Mouse (Mus musculus) kidney, embryonic 14.5 days (tissue): ENCODE measurements around the gene Slc43a1. TPM values are rescaled to one million over a fixed set of nuclear protein-coding genes. Genes with fewer than 3 reads are reported as not detected.

Source experiments
- ATAC-seq: fragments of 200-750 bp; cut with Nextera tagmentation; 2 replicates; pipeline ENCODE4 v1.8.0; 2017; ENCODE audit warnings: moderate number of reproducible peaks, mild to moderate bottlenecking, moderate TSS enrichment, moderate library complexity; ENCODE audit not compliant: low FRiP score, low TSS enrichment
- H3K27ac ChIP-seq: fragments of 300-500 bp; sonication (generic); 2 replicates; pipeline ENCODE4 v1.5.1; 2014; ENCODE audit warnings: low read depth, mild to moderate bottlenecking, low read length, moderate library complexity, mixed read lengths
- H3K27me3 ChIP-seq: fragments of 300-500 bp; sonication (generic); 2 replicates; pipeline ENCODE4 v1.6.1; 2014; ENCODE audit warnings: mild to moderate bottlenecking, low read length; ENCODE audit not compliant: control insufficient read depth, insufficient read depth
- H3K36me3 ChIP-seq: fragments of 300-500 bp; sonication (generic); 2 replicates; pipeline ENCODE4 v1.6.1; 2014; ENCODE audit warnings: low read length, mixed read lengths; ENCODE audit not compliant: control insufficient read depth, insufficient read depth
- H3K4me1 ChIP-seq: fragments of 300-500 bp; sonication (generic); 2 replicates; pipeline ENCODE4 v1.6.1; 2014; ENCODE audit warnings: low read length, mixed read lengths; ENCODE audit not compliant: control insufficient read depth, insufficient read depth
- H3K4me2 ChIP-seq: fragments of 300-500 bp; sonication (generic); replicated peaks from 2 replicates; pipeline ENCODE4 v1.6.1; 2014; ENCODE audit warnings: low read depth, mild to moderate bottlenecking, low read length
- H3K4me3 ChIP-seq: fragments of 300-500 bp; sonication (generic); 2 replicates; pipeline ENCODE4 v1.5.1; 2014; ENCODE audit warnings: mild to moderate bottlenecking, low read length
- H3K9ac ChIP-seq: fragments of 300-500 bp; sonication (generic); 2 replicates; pipeline ENCODE4 v1.6.1; 2014; ENCODE audit warnings: low read depth, mild to moderate bottlenecking, low read length, moderate library complexity
- H3K9me3 ChIP-seq: fragments of 300-500 bp; sonication (generic); 2 replicates; pipeline ENCODE4 v1.6.1; 2016; ENCODE audit warnings: low read length; ENCODE audit not compliant: control insufficient read depth
- WGBS: fragments of 180-500 bp; shearing (Covaris S2); extraction: QIAGEN DNeasy Blood & Tissue Kit; methylation state at CpG from one replicate; pipeline ENCODE4 v1.1.7; 2014; 5-methylcytosine and 5-hydroxymethylcytosine counted together
- polyA plus RNA-seq: library from polyadenylated mRNA; unstranded; fragments of >200 nt; fragmentation: Nextera tagmentation; extraction: Ambion mirVana; gene quantifications from 2 replicates; pipeline ENCODE4 v1.2.1, GENCODE M21; 2014

Gene Slc43a1
- polyA plus RNA-seq, 1 experiment from 2014 or later: 19.4 TPM

DNA sequence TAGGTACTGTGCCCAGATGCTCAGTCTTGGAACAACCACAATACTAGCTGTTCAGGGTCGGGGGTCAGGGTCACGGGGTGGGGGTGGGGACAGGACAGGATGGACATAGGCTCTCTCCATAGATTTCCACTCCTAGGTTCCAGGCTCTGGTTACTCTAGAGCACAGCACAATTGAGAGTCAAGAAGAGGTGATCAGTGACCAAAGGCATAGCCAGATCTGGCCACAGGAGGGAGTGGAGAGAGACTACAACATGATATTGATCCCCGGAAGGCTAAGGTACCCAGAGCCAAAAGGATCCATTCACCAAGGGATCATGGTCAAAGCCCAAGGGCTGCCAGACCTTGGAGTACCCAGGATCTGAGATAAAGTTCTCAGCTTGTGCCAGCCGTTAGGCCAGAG, 46.0 kb downstream of the Slc43a1 start:
- no peak for ATAC-seq
- Histone ChIP-seq H3K9ac (no peak overlapping the region), H3K36me3 (no peaks in the 10 kb centered on the region), H3K4me2 (no peak overlapping the region), H3K4me3 (no peak overlapping the region), H3K9me3 (no peaks in the 10 kb centered on the region), H3K4me1 (peaks cover 26% of the 10 kb centered on the region), H3K27me3 (peaks cover 67% of the 10 kb centered on the region), H3K27ac (no peak overlapping the region)
- 38% methylated on average over 4 of the region's 4 CpGs for WGBS

DNA sequence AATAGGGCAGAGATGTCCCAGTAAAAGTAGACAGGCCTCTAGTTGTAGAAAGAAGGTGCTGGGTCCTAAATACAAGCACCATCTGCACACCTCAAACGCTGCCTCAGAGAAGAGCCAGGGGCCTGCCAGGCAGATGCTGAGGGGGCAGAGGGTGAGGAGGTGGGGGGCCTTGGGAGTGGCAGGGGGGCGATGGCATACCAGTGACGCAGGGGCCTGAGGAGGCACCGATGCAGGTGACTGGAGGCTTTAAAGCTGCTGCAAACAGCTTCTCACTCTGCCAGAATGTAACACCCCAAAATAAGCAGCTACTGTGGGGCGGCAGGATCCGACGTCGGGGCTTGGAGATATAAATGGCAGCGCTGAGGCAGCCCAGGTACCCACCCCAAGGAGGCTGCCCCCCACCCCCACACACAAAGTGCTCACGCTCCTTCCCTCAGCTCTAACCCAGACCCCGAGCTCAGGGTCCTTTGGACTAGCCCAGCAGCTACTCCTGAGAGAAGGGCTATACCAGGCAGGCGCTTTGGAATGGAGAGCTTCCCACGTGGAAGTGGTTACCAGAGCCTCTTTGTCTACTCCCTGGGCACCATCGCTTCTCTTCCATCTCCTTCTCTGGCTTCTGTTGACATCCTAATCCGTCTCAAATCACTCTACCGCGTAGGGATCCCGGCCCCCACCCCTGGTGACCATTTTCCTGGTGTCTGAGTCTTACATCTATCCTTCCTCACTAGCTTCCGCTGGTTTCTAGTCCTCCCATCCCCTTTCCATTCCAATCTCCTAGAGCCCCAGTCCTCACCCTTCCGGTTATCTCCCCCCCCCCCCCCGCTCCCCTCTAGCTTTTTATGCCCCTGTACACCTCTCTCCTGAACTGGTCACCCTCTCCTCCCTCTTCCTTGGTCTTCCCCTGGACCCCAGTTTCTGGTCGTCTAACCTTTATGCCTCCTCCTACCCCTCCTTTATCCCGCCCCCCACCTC, 46.7 kb downstream of the Slc43a1 start:
- ATAC-seq: no peak
- H3K36me3 ChIP-seq: no peaks in the 10 kb centered on the region
- peaks cover 26% of the 10 kb centered on the region for H3K4me1 ChIP-seq
- peak overlapping the region; percentile 51; the same call in 1 of the 2 replicates for H3K4me3 ChIP-seq
- 10% methylated on average over 21 of the region's 23 CpGs for WGBS
- no peaks in the 10 kb centered on the region for H3K9me3 ChIP-seq
- H3K4me2 ChIP-seq: peak overlapping the region; percentile 79
- H3K27ac ChIP-seq: no peak overlapping the region
- no peak overlapping the region for H3K9ac ChIP-seq
- H3K27me3 ChIP-seq: peaks cover 65% of the 10 kb centered on the region

- H3K27ac ChIP-seq: no peak within 1 kb of the TSS
These were observed 47.6 kb downstream of the Slc43a1 start, which contains the start of gene Rtn4rl2 for GRCm38 (mm10) chr2:84886234-84886731. Gene Rtn4rl2 (minus strand): TSS chr2:84886710.

GRCm38 (mm10) chr2:84886821-84887281, 48.2 kb downstream of the Slc43a1 start:
- WGBS: under 1% methylated on average over 35 of the region's 39 CpGs
- ATAC-seq: peak; percentile 41
- peak overlapping the region; percentile 50 for H3K9ac ChIP-seq

More at GRCm38 (mm10) chr2:84886234-84886731, 47.6 kb downstream of the Slc43a1 start, which contains the start of gene Rtn4rl2:
- peaks cover 58% of the 10 kb centered on the region for H3K27me3 ChIP-seq
- no peaks in the 10 kb centered on the region for H3K9me3 ChIP-seq
- H3K4me2 ChIP-seq: peak within 1 kb of the TSS; percentile 79
- peak within 1 kb of the TSS; percentile 51 for H3K4me3 ChIP-seq
- H3K36me3 ChIP-seq: no peaks in the 10 kb centered on the region
- H3K4me1 ChIP-seq: peaks cover 26% of the 10 kb centered on the region
- H3K9ac ChIP-seq: peak within 1 kb of the TSS; percentile 50
- ATAC-seq: peak; percentile 6; the same call in 1 of the 2 replicates
- WGBS: under 1% methylated on average over 34 of the region's 35 CpGs

DNA sequence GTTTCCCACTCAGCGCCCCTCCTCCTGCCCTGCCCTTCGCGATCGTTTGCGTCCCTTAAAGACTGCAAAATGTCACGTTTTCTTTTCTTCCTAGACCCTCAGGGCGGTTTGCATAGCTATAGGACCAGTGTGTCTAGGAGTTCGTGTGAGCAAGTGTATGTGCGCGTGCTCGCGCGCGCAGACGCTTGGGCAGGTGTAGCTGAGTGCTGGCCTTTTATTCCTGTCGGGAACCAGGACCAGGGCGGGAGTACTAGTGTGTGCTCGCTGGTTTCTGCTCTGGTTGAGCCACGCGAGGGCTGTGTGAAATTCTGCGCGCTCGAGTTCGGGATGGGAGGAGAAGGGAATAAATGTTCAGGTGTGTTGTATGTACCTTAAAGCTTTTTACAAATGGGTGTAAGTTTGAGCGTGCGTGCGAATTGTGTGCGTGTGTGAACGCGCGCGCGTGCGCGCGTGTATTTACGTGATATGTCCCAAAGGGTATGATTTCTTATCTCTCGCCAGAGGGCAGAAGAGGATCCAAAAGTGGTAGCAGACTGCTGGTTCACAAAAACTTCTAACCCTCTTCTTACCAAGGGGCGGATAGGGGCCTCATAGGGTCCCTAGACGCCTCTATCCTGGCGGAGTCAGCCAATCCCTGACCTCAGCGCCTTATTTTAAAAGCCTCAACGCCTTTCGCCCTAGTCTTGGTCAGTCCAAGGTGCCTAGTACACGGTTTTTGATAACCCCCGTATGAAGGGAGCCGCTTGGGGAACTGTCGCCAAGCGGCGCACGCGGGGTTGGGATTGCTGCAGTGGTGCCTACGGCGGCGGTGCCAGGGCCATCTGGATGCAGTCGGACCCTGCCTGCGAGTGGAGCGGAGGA, 49.0 kb downstream of the Slc43a1 start:
- no peaks in the 10 kb centered on the region for H3K9me3 ChIP-seq
- under 1% methylated on average over 58 of the region's 58 CpGs for WGBS
- H3K27me3 ChIP-seq: peaks cover 56% of the 10 kb centered on the region
- no peak overlapping the region for H3K9ac ChIP-seq
- H3K27ac ChIP-seq: no peak overlapping the region
- peak overlapping the region; percentile 51 for H3K4me3 ChIP-seq
- H3K4me2 ChIP-seq: peak overlapping the region; percentile 79
- ATAC-seq: peak; percentile 14
- peaks cover 26% of the 10 kb centered on the region for H3K4me1 ChIP-seq
- H3K36me3 ChIP-seq: no peaks in the 10 kb centered on the region

More at GRCm38 (mm10) chr2:84886821-84887281, 48.2 kb downstream of the Slc43a1 start:
- Histone ChIP-seq H3K4me2 (peak overlapping the region; percentile 79), H3K4me3 (peak overlapping the region; percentile 51), H3K27ac (no peak overlapping the region), H3K4me1 (peaks cover 26% of the 10 kb centered on the region), H3K36me3 (no peaks in the 10 kb centered on the region), H3K9me3 (no peaks in the 10 kb centered on the region), H3K27me3 (peaks cover 56% of the 10 kb centered on the region)

DNA sequence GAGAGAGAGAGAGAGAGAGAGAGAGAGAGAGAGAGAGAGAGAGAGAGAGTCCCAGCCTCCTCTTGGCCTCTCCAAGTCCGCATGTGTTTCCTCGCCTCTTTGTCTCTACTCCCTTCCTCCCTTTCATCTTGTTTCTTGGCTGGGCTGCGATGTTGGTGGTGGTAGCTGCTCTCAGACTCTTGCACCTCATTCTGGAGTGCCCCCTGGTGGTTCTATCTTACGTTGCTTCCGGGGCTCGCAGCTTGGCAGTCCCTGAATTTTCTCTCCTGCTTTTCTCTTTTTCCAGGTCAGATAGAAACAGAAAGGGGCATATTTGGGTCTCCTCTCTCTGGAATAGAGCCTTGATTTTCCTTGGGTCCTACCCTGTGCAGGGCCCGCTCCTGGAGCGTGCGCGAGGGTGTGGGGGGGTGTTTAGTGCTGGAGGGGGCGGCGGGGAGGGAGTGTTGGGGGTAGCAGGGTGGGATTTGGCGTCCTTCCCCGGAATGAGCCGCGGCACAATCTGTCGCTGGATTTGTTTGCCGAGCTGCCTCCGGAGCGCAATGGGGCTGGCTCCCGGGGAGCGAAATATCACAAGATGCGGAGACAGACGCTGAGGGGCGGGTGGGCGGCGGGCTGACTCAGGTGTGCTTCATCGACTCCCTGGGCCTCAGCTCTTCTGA, 50.1 kb downstream of the Slc43a1 start:
- H3K9me3 ChIP-seq: no peaks in the 10 kb centered on the region
- peak overlapping the region; percentile 46 for H3K4me2 ChIP-seq
- peaks cover 52% of the 10 kb centered on the region for H3K27me3 ChIP-seq
- H3K9ac ChIP-seq: peak overlapping the region; percentile 28; the same call in 1 of the 2 replicates
- H3K36me3 ChIP-seq: no peaks in the 10 kb centered on the region
- peaks cover 18% of the 10 kb centered on the region for H3K4me1 ChIP-seq
- ATAC-seq: no peak
- no peak overlapping the region for H3K27ac ChIP-seq
- peak overlapping the region; percentile 25 for H3K4me3 ChIP-seq
- WGBS: 3% methylated on average over 28 of the region's 28 CpGs

DNA sequence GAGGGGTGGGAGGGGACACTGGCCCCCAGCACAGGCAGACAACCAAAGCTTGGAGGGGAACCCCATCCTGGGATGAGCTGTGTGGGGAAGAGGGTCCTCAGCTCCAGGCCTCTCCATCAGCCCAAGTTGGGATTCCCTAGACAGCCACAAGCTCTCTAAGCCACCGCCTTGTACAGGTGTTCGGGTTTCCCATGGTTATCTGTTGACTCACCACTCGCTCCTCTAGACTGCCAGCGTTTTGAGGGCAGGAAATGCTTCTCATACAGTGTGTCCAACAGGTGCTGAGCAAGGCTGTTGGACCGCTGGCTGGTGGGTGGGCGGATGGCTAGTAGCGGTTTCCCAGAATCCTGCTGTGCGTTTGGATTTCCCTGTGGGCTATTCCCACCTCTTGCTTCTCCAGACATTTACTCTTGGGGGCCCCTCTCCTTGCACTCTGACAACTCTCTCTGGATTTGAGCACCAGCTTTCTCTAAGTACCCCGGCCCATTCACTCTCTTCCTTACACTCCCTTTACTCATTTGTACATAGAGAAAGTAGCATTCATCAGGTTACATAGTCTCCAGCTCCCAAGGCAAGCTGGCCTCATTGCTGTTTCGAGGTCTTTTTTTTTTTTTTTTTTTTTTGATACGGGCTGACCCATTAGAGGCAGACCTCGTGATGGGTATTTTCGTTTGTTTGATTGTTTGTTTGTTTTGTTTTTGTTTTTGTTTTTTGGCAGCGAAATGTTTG, 50.8 kb downstream of the Slc43a1 start:
- peak overlapping the region; percentile 25 for H3K4me3 ChIP-seq
- peak overlapping the region; percentile 46 for H3K4me2 ChIP-seq

GRCm38 (mm10) chr2:84890045-84890340, 51.3 kb downstream of the Slc43a1 start:
- H3K4me1 ChIP-seq: peaks cover 16% of the 10 kb centered on the region
- H3K9me3 ChIP-seq: no peaks in the 10 kb centered on the region
- under 1% methylated on average over 5 of the region's 5 CpGs for WGBS
- H3K27ac ChIP-seq: no peak overlapping the region
- ATAC-seq: no peak
- no peak overlapping the region for H3K4me2 ChIP-seq
- H3K4me3 ChIP-seq: no peak overlapping the region
- peaks cover 40% of the 10 kb centered on the region for H3K27me3 ChIP-seq
- H3K36me3 ChIP-seq: no peaks in the 10 kb centered on the region
- H3K9ac ChIP-seq: no peak overlapping the region

More for the DNA sequence above, 50.8 kb downstream of the Slc43a1 start:
- Histone ChIP-seq H3K27me3 (peaks cover 45% of the 10 kb centered on the region), H3K9ac (no peak overlapping the region), H3K36me3 (no peaks in the 10 kb centered on the region), H3K27ac (no peak overlapping the region), H3K9me3 (no peaks in the 10 kb centered on the region), H3K4me1 (peaks cover 16% of the 10 kb centered on the region)
- ATAC-seq: no peak
- WGBS: 17% methylated on average over 14 of the region's 14 CpGs
